In the genomic region with DNA sequence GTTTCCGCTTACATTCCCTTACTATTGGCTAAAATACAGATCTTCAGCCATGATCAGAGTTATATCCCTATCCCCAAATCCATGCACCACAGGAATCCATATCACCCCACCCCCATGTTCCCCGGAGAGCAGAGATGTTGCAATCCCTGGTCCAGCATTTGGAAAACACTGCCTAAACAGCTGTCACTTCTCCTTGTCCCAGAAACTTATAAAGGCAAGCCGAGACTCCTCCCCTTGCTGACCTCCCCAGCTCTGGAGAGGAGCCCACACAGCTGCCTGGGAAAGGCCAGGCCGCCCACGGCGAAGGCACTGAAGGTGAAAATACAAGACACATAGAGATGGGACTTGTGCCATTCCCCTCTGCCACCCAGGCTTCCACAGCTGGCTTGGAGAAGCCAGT, we compare ENCODE assay signal across 9 mouse cellular contexts. TPM values are rescaled to one million over a fixed set of nuclear protein-coding genes. Genes with fewer than 3 reads are reported as not detected.
A peak's percentile ranks its signal among the peaks of the same experiment; 100 is the strongest.
DNase-seq lines count a peak whose midpoint lies in the region; ATAC-seq lines count a peak whose summit lies in the region.
"Had no signal": no experiment of that assay in that cellular context is flagged by ENCODE, and none has a peak within 500 bp of the region (broad histone marks: within the 10 kb centered on the region; RNA-seq: fewer than 3 reads in every experiment).

No protein-coding gene starts in this region.

- H3K27ac ChIP-seq in hindbrain, embryonic 10.5 days, result peak overlapping the region; percentile 100; the same call in 1 of the 2 replicates
- no peak overlapping the region for H3K27ac ChIP-seq in hindbrain, embryonic 11.5 days (ENCODE audit: low read depth, low read length)
- H3K27ac ChIP-seq in intestine, embryonic 14.5 days (ENCODE audit: low read depth), result peak overlapping the region; percentile 93; the same call in 1 of the 2 replicates
- H3K27ac ChIP-seq in lung, embryonic 16.5 days (ENCODE audit: low read length), result peak overlapping the region; percentile 83

- H3K9me3 ChIP-seq in hindbrain, embryonic 10.5 days, result no peaks in the 10 kb centered on the region
- H3K9me3 ChIP-seq in hindbrain, embryonic 11.5 days (ENCODE audit: control insufficient read depth, low read length), result no peaks in the 10 kb centered on the region
- H3K9me3 ChIP-seq in intestine, embryonic 14.5 days (ENCODE audit: control insufficient read depth, low read length), result no peaks in the 10 kb centered on the region
- H3K9me3 ChIP-seq in lung, embryonic 16.5 days (ENCODE audit: control insufficient read depth, low read length), result no peaks in the 10 kb centered on the region
- H3K9me3 ChIP-seq: megakaryocyte, embryonic 14.5 days had no signal

- 75% methylated on average over 6 of the region's 6 CpGs for WGBS in hindbrain, embryonic 10.5 days
- 76% methylated on average over 6 of the region's 6 CpGs for WGBS in hindbrain, embryonic 11.5 days
- WGBS in intestine, embryonic 14.5 days, result 56% methylated on average over 6 of the region's 6 CpGs
- 45% methylated on average over 6 of the region's 6 CpGs for WGBS in lung, embryonic 16.5 days

- no peak for ATAC-seq in hindbrain, embryonic 11.5 days (ENCODE audit: low FRiP score)
- ATAC-seq in intestine, embryonic 14.5 days (replicated peaks; ENCODE audit: low FRiP score, low TSS enrichment, low read depth), result no peak
- ATAC-seq in lung, embryonic 16.5 days (ENCODE audit: low read depth), result peak; percentile 82
- no peak for ATAC-seq in megakaryocyte, adult 5-6 weeks (ENCODE audit: poor library complexity, severe bottlenecking)

- H3K4me2 ChIP-seq in hindbrain, embryonic 11.5 days (replicated peaks; ENCODE audit: low read depth, low read length), result no peak overlapping the region
- no peak overlapping the region for H3K4me2 ChIP-seq in intestine, embryonic 14.5 days (ENCODE audit: low read length)
- H3K4me2 ChIP-seq in lung, embryonic 16.5 days (ENCODE audit: low read depth, low read length), result no peak overlapping the region

- DNase-seq in hindbrain, embryonic 10.5 days (ENCODE audit: low spot score), result no peak
- no peak for DNase-seq in hindbrain, embryonic 11.5 days (ENCODE audit: low spot score)
- peak; percentile 71 for DNase-seq in fibroblast of lung, adult 2 months (ENCODE audit: low read depth)
- peak; percentile 68 for DNase-seq in intestine, embryonic 14.5 days (ENCODE audit: low spot score)
- no peak for DNase-seq in embryo, embryonic 10.5 days (ENCODE audit: low spot score)
- no peak for DNase-seq in layer of hippocampus, postnatal 36 days

- H3K36me3 ChIP-seq in hindbrain, embryonic 10.5 days, result peaks cover 86% of the 10 kb centered on the region
- H3K36me3 ChIP-seq in hindbrain, embryonic 11.5 days (ENCODE audit: control insufficient read depth, insufficient read depth, low read length), result peaks cover 12% of the 10 kb centered on the region
- peaks cover 70% of the 10 kb centered on the region for H3K36me3 ChIP-seq in intestine, embryonic 14.5 days (ENCODE audit: control insufficient read depth, insufficient read depth, low read length)
- peaks cover 30% of the 10 kb centered on the region for H3K36me3 ChIP-seq in lung, embryonic 16.5 days (ENCODE audit: control insufficient read depth, insufficient read depth, low read length)

- no peaks in the 10 kb centered on the region for H3K27me3 ChIP-seq in hindbrain, embryonic 10.5 days (ENCODE audit: insufficient read depth, poor library complexity, severe bottlenecking)
- H3K27me3 ChIP-seq in hindbrain, embryonic 11.5 days (ENCODE audit: control insufficient read depth, insufficient read depth, low read length), result no peaks in the 10 kb centered on the region
- H3K27me3 ChIP-seq in intestine, embryonic 14.5 days (replicated peaks; ENCODE audit: control insufficient read depth, insufficient read depth, low read length), result no peaks in the 10 kb centered on the region
- no peaks in the 10 kb centered on the region for H3K27me3 ChIP-seq in lung, embryonic 16.5 days (ENCODE audit: control insufficient read depth, insufficient read depth, low read depth, low read length)

- no peak overlapping the region for H3K9ac ChIP-seq in hindbrain, embryonic 11.5 days (ENCODE audit: low read depth, low read length)
- no peak overlapping the region for H3K9ac ChIP-seq in intestine, embryonic 14.5 days (ENCODE audit: low read length)
- no peak overlapping the region for H3K9ac ChIP-seq in lung, embryonic 16.5 days (ENCODE audit: low read length)

- H3K4me3 ChIP-seq in hindbrain, embryonic 10.5 days, result no peak overlapping the region
- no peak overlapping the region for H3K4me3 ChIP-seq in hindbrain, embryonic 11.5 days (ENCODE audit: low read depth, low read length)
- no peak overlapping the region for H3K4me3 ChIP-seq in intestine, embryonic 14.5 days (ENCODE audit: low read depth, low read length)
- H3K4me3 ChIP-seq in lung, embryonic 16.5 days (ENCODE audit: low read length), result no peak overlapping the region
- H3K4me3 ChIP-seq: megakaryocyte, embryonic 14.5 days had no signal

- peaks cover 54% of the 10 kb centered on the region for H3K4me1 ChIP-seq in hindbrain, embryonic 10.5 days (replicated peaks)
- peaks cover 19% of the 10 kb centered on the region for H3K4me1 ChIP-seq in hindbrain, embryonic 11.5 days (replicated peaks; ENCODE audit: control insufficient read depth, insufficient read depth, low read length)
- peaks cover 13% of the 10 kb centered on the region for H3K4me1 ChIP-seq in intestine, embryonic 14.5 days (replicated peaks; ENCODE audit: control insufficient read depth, insufficient read depth, low read length)
- peaks cover 52% of the 10 kb centered on the region for H3K4me1 ChIP-seq in lung, embryonic 16.5 days (replicated peaks; ENCODE audit: control insufficient read depth, insufficient read depth, low read length)

RNA-seq across cellular contexts. Expression of gene Dtx4, which starts 14.4 kb away (rescaled TPM):
- polyA plus RNA-seq in hindbrain, embryonic 10.5 days (2016; fragmentation: Nextera tagmentation; extraction: Ambion mirVana), result 56.5 and 65.2 TPM in 2 replicates
- polyA plus RNA-seq in hindbrain, embryonic 11.5 days (2014; fragmentation: Nextera tagmentation; extraction: Ambion mirVana), result 55.4 and 66.1 TPM in 2 replicates
- polyA plus RNA-seq in intestine, embryonic 14.5 days (2014; fragmentation: Nextera tagmentation; extraction: Ambion mirVana), result 27.4 and 28.8 TPM in 2 replicates
- 16.0 and 16.5 TPM in 2 replicates for polyA plus RNA-seq in lung, embryonic 16.5 days (2015; fragmentation: Nextera tagmentation; extraction: Ambion mirVana)
- total RNA-seq in layer of hippocampus, postnatal 36 days (2021), result 10 to 100 TPM; 33.6 to 36.6 TPM
- 7.3 and 9.9 TPM in 2 replicates for total RNA-seq in megakaryocyte, adult 5-6 weeks (2015)
- total RNA-seq in megakaryocyte, adult 5-6 weeks (2017), result 8.3 and 9.0 TPM in 2 replicates

RNA-seq across cellular contexts. Expression of gene Mpeg1, which starts 26.3 kb away (rescaled TPM):
- 0.24 and 0.35 TPM in 2 replicates for polyA plus RNA-seq in hindbrain, embryonic 10.5 days (2016; fragmentation: Nextera tagmentation; extraction: Ambion mirVana)
- 0.60 and 1.0 TPM in 2 replicates for polyA plus RNA-seq in hindbrain, embryonic 11.5 days (2014; fragmentation: Nextera tagmentation; extraction: Ambion mirVana)
- 0.97 and 1.1 TPM in 2 replicates for polyA plus RNA-seq in intestine, embryonic 14.5 days (2014; fragmentation: Nextera tagmentation; extraction: Ambion mirVana)
- polyA plus RNA-seq in lung, embryonic 16.5 days (2015; fragmentation: Nextera tagmentation; extraction: Ambion mirVana), result 0.79 and 0.88 TPM in 2 replicates
- 1 to 10 TPM; 6.7 to 7.4 TPM for total RNA-seq in layer of hippocampus, postnatal 36 days (2021)
- total RNA-seq in megakaryocyte, adult 5-6 weeks (2015), result 1,084 and 1,137 TPM in 2 replicates
- 543 and 663 TPM in 2 replicates for total RNA-seq in megakaryocyte, adult 5-6 weeks (2017)

RNA-seq across cellular contexts. Expression of gene Fam111a, which starts 58.7 kb away (rescaled TPM):
- 15.3 and 20.2 TPM in 2 replicates for polyA plus RNA-seq in hindbrain, embryonic 10.5 days (2016; fragmentation: Nextera tagmentation; extraction: Ambion mirVana)
- 22.1 and 26.3 TPM in 2 replicates for polyA plus RNA-seq in hindbrain, embryonic 11.5 days (2014; fragmentation: Nextera tagmentation; extraction: Ambion mirVana)
- polyA plus RNA-seq in intestine, embryonic 14.5 days (2014; fragmentation: Nextera tagmentation; extraction: Ambion mirVana), result 19.9 and 23.0 TPM in 2 replicates
- polyA plus RNA-seq in lung, embryonic 16.5 days (2015; fragmentation: Nextera tagmentation; extraction: Ambion mirVana), result 31.1 and 33.6 TPM in 2 replicates
- 1 to 10 TPM; 1.3 to 1.6 TPM for total RNA-seq in layer of hippocampus, postnatal 36 days (2021)
- 308 and 344 TPM in 2 replicates for total RNA-seq in megakaryocyte, adult 5-6 weeks (2015)
- total RNA-seq in megakaryocyte, adult 5-6 weeks (2017), result 409 TPM in 2 replicates

RNA-seq across cellular contexts. Expression of gene Pfpl, which starts 59.2 kb away (rescaled TPM):
- polyA plus RNA-seq in hindbrain, embryonic 10.5 days (2016; fragmentation: Nextera tagmentation; extraction: Ambion mirVana), result not detected in 2 replicates
- not detected in 2 replicates for polyA plus RNA-seq in hindbrain, embryonic 11.5 days (2014; fragmentation: Nextera tagmentation; extraction: Ambion mirVana)
- polyA plus RNA-seq in intestine, embryonic 14.5 days (2014; fragmentation: Nextera tagmentation; extraction: Ambion mirVana), result not detected in 2 replicates
- polyA plus RNA-seq in lung, embryonic 16.5 days (2015; fragmentation: Nextera tagmentation; extraction: Ambion mirVana), result not detected in 2 replicates
- total RNA-seq in layer of hippocampus, postnatal 36 days (2021), result not detected
- not detected in 2 replicates for total RNA-seq in megakaryocyte, adult 5-6 weeks (2015)
- not detected in 2 replicates for total RNA-seq in megakaryocyte, adult 5-6 weeks (2017)

Comparison
In these comparisons a context has a peak if more than half of its experiments do, and no peak if none do; other contexts are left out.
1. DNase-seq: peak in fibroblast of lung, adult 2 months (single experiment) and intestine, embryonic 14.5 days (single experiment); none in hindbrain, embryonic 10.5 days (single experiment), hindbrain, embryonic 11.5 days (single experiment), embryo, embryonic 10.5 days (single experiment) and layer of hippocampus, postnatal 36 days (0 of 2).